Mouse (Mus musculus) stomach, postnatal 0 days (tissue): Measurements from ENCODE around the gene Nhsl2.

ENCODE experiments used
- CTCF ChIP-seq: IDR thresholded peaks from 2 replicates; pipeline ENCODE4 v1.5.1; 2016; ENCODE audit warnings: antibody characterized with exemption, low read depth, mild to moderate bottlenecking, moderate library complexity
- EP300 ChIP-seq: optimal IDR thresholded peaks from 2 replicates; pipeline ENCODE3; 2016; ENCODE audit warnings: antibody characterized with exemption

- no peak for TF ChIP-seq CTCF
- no peak for TF ChIP-seq EP300
Observed at GRCm38 (mm10) chrX:101963711-101964110, 114.5 kb downstream of the Nhsl2 start.
